Mouse (Mus musculus): ENCODE measurements around the gene Pld6. TPM values are rescaled to one million over a fixed set of nuclear protein-coding genes. Genes with fewer than 3 reads are reported as not detected.
"Not testable (repeated sequence)": the region's sequence is repeated elsewhere in the genome, so short reads cannot be mapped to it uniquely, and the experiment has no call there.

Pld6 gene
- polyA plus RNA-seq, 1 experiment from 2014 or later, result 2.4 TPM

DNA sequence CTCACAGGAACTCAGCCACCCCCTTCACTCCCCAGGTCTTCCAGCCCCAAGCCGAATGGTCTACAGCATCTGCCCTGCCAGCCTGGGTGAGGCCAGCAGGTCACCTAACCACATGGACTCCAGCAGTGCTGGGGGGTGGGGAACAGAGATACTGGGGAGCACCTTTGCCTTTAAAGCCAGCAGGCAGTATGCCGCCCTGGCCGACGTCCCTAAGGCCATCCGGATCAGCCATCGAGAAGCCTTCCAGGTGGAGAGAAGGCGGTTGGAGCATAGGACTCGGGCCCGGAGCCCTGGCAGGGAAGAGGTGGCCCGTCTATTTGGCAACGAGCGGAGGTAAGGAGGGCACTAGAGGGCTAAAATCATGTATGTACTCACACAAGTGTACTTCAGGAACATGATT lies 50.2 kb downstream of the Pld6 start:
- H3K36me3 ChIP-seq, result peaks cover 82% of the 10 kb centered on the region
- 91% methylated on average over 12 of the region's 12 CpGs for WGBS (ENCODE audit: insufficient replicate concordance)
- ATAC-seq, result no peak

DNA sequence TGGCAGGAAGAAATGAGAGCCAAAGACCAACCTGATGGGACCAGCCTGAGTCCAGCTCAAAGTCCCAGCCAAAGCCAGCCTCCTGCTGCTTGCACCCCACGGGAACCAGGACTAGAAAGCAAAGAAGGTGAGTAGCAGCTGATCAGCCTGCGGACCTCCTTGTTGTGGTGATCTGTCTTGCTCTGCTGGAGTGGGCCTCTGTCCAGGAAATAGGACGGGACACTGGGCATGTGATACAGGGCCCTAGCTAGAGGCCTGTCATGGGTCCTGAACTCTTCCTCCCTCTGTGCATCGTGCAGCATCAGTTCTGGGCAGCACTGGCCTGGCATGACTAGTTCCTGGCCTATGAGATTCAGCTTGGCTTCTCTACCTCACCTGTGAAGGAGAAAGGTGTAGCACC lies 51.5 kb downstream of the Pld6 start:
- not testable (repeated sequence) for H3K27me3 ChIP-seq (replicated peaks); H3K9ac ChIP-seq; H3K4me2 ChIP-seq; H3K4me3 ChIP-seq; H3K27ac ChIP-seq; H3K9me3 ChIP-seq (replicated peaks); ATAC-seq
- Histone ChIP-seq H3K36me3 (peaks cover 74% of the 10 kb centered on the region), H3K4me1 (peaks cover 25% of the 10 kb centered on the region)
- WGBS (ENCODE audit: insufficient replicate concordance), result 71% methylated on average over 4 of the region's 4 CpGs

More for the DNA sequence above, 50.2 kb downstream of the Pld6 start:
- Histone ChIP-seq H3K27ac (no peak overlapping the region), H3K4me3 (no peak overlapping the region), H3K4me1 (peaks cover 24% of the 10 kb centered on the region), H3K9ac (no peak overlapping the region), H3K4me2 (no peak overlapping the region), H3K27me3 (replicated peaks) (no peaks in the 10 kb centered on the region), H3K9me3 (replicated peaks) (no peaks in the 10 kb centered on the region)

DNA sequence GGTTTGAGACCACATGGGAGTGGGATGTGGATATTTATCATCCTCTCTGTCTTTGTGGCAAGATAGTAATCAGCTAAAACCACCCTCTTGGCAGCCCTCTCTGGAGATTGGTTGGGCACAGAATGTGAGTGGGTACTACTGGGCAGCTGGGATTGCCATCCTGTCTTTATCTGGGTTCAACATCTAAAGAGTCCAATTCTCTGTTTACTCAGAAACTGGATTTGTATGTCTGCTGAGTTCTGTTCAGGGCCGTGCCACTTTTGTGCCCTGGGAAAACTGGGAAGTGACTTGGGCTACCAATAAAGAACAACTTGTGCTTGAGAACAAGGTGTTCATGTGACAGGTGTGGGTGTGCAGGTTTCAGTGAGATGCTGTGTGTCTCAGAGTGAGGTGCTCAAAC lies 53.1 kb downstream of the Pld6 start:
- 61% methylated on average over 1 of the region's 1 CpGs for WGBS (ENCODE audit: insufficient replicate concordance)
- no peak for ATAC-seq
- Histone ChIP-seq H3K9me3 (replicated peaks) (no peaks in the 10 kb centered on the region), H3K4me1 (peaks cover 17% of the 10 kb centered on the region), H3K4me3 (no peak overlapping the region), H3K4me2 (no peak overlapping the region), H3K27ac (no peak overlapping the region), H3K9ac (no peak overlapping the region), H3K36me3 (peaks cover 72% of the 10 kb centered on the region), H3K27me3 (replicated peaks) (no peaks in the 10 kb centered on the region)

Other genes starting within 250 kb of the Pld6 start
- gene Nlrp3, start 246.1 kb downstream of the Pld6 start, polyA plus RNA-seq (2016; fragmentation: Nextera tagmentation; extraction: Ambion mirVana), result 0.41 and 0.43 TPM in 2 replicates
- gene Olfr222, start 211.4 kb downstream of the Pld6 start, polyA plus RNA-seq (2016; fragmentation: Nextera tagmentation; extraction: Ambion mirVana), result not detected in 2 replicates
- gene Olfr223, start 194.4 kb downstream of the Pld6 start, polyA plus RNA-seq (2016; fragmentation: Nextera tagmentation; extraction: Ambion mirVana), result not detected in 2 replicates
- 36.4 and 38.5 TPM in 2 replicates for gene Mprip, start 126.3 kb downstream of the Pld6 start, polyA plus RNA-seq (2016; fragmentation: Nextera tagmentation; extraction: Ambion mirVana)
- gene Flcn, start 22.4 kb upstream of the Pld6 start, polyA plus RNA-seq (2016; fragmentation: Nextera tagmentation; extraction: Ambion mirVana), result 15.9 and 19.8 TPM in 2 replicates
- 16.4 and 18.6 TPM in 2 replicates for gene Nt5m, start 51.8 kb upstream of the Pld6 start, polyA plus RNA-seq (2016; fragmentation: Nextera tagmentation; extraction: Ambion mirVana)
- 141 and 149 TPM in 2 replicates for gene Cops3, start 52.2 kb upstream of the Pld6 start, polyA plus RNA-seq (2016; fragmentation: Nextera tagmentation; extraction: Ambion mirVana)
- gene Med9, start 160.6 kb upstream of the Pld6 start, polyA plus RNA-seq (2016; fragmentation: Nextera tagmentation; extraction: Ambion mirVana), result 29.5 and 30.1 TPM in 2 replicates
- 0.97 and 1.2 TPM in 2 replicates for gene Rasd1, start 177.3 kb upstream of the Pld6 start, polyA plus RNA-seq (2016; fragmentation: Nextera tagmentation; extraction: Ambion mirVana)